Mouse (Mus musculus) embryonic facial prominence, embryonic 14.5 days (tissue): ENCODE measurements at regions not wholly inside any gene's neighbourhood (a gene's known extent, or its start where the extent isn't known, plus 50 kb on each side); places are given as distances from the start of the nearest gene placed in this dataset.

Experiments used
- ATAC-seq: fragments of 200-750 bp; cut with Nextera tagmentation; 2 replicates; pipeline ENCODE4 v1.8.0; 2017; ENCODE audit warnings: low read depth, moderate number of reproducible peaks, moderate TSS enrichment
- DNase-seq: peaks from one replicate; pipeline ENCODE4 v3.0.0-alpha.2; 2015; ENCODE audit warnings: low spot score
- H3K27ac ChIP-seq: fragments of 300-500 bp; sonication (generic); replicated peaks from 2 replicates; pipeline ENCODE4 v1.5.1; 2014; ENCODE audit warnings: low read depth, mild to moderate bottlenecking, low read length, moderate library complexity
- H3K27me3 ChIP-seq: fragments of 300-500 bp; sonication (generic); replicated peaks from 2 replicates; pipeline ENCODE4 v1.6.1; 2014; ENCODE audit warnings: low read length; ENCODE audit not compliant: control insufficient read depth, insufficient read depth
- H3K36me3 ChIP-seq: fragments of 300-500 bp; sonication (generic); 2 replicates; pipeline ENCODE4 v1.6.1; 2014; ENCODE audit warnings: low read length, mixed read lengths; ENCODE audit not compliant: control insufficient read depth, insufficient read depth
- H3K4me1 ChIP-seq: fragments of 300-500 bp; sonication (generic); 2 replicates; pipeline ENCODE4 v1.6.1; 2014; ENCODE audit warnings: antibody characterized with exemption, low read length; ENCODE audit not compliant: control insufficient read depth, insufficient read depth
- H3K4me2 ChIP-seq: fragments of 300-500 bp; sonication (generic); 2 replicates; pipeline ENCODE4 v1.6.1; 2014; ENCODE audit warnings: low read depth, mild to moderate bottlenecking, low read length, moderate library complexity, mixed read lengths
- H3K4me3 ChIP-seq: fragments of 300-500 bp; sonication (generic); 2 replicates; pipeline ENCODE4 v1.5.1; 2014; ENCODE audit warnings: low read depth, mild to moderate bottlenecking, low read length
- H3K9ac ChIP-seq: fragments of 300-500 bp; sonication (generic); 2 replicates; pipeline ENCODE4 v1.6.1; 2014; ENCODE audit warnings: low read depth, mild to moderate bottlenecking, low read length, moderate library complexity, mixed read lengths
- H3K9me3 ChIP-seq: fragments of 300-500 bp; sonication (generic); 2 replicates; pipeline ENCODE4 v1.6.1; 2016; ENCODE audit warnings: low read length; ENCODE audit not compliant: control insufficient read depth
- WGBS: fragments of 180-500 bp; shearing (Covaris S2); extraction: QIAGEN DNeasy Blood & Tissue Kit; methylation state at CpG from one replicate; pipeline ENCODE4 v1.1.7; 2014; 5-methylcytosine and 5-hydroxymethylcytosine counted together

DNA sequence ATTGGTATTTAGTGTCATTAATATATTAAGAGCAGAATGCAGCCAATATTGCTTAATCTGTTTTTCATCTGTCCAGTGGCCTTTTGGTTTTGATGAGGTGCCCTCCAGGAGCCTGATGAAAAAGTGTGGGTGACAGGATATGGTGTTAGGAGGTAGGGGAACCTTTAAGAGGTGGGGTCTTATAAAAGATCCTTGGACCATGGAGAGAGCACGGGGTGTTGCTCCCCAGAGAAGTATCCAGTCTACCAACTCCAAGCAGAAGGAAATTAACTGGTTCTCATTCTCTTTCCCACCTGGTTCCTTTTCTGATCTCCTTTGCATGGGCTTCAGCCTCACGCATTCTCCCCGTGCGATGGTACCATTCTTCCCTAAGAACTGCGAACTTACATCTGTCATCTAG is 75.7 kb upstream of the Zfp280d start:
- DNase-seq (no peak), ATAC-seq (no peak)
- Histone ChIP-seq H3K36me3 (no peaks in the 10 kb centered on the region), H3K27ac (no peak overlapping the region), H3K4me2 (no peak overlapping the region), H3K4me3 (no peak overlapping the region), H3K27me3 (no peaks in the 10 kb centered on the region), H3K4me1 (peaks cover 13% of the 10 kb centered on the region; the same call in 1 of the 2 replicates), H3K9me3 (no peaks in the 10 kb centered on the region), H3K9ac (no peak overlapping the region)
- 91% methylated on average over 5 of the region's 5 CpGs for WGBS

DNA sequence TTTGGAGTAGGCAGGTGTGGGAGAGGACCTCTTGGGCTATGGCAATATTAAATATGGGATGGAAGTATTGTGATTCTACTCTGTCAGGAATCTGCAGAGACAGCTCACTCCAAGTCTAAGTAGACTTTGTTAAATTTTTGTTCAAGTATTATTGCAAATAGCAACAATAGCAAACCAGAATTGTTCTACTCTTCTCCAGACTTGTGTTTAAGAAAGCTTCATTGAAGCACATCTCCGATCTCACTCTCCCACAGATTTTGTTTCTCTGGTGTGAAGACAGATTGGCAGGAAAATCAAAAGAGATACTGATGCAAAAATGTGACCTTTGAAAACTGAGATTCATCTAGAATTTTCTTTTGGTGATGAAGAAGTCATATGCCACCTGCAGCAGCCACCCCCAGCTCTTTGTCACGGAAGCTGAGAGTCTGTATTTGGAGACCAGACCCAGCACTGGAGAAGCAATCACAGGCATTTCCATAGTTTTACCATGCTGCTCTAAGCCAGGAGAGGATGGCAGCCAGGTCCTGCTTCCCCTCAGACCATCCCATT is 70.2 kb upstream of the Zfp280d start:
- Histone ChIP-seq H3K27me3 (no peaks in the 10 kb centered on the region), H3K9me3 (no peaks in the 10 kb centered on the region), H3K4me3 (no peak overlapping the region), H3K27ac (no peak overlapping the region), H3K9ac (no peak overlapping the region), H3K4me2 (no peak overlapping the region), H3K4me1 (no peaks in the 10 kb centered on the region), H3K36me3 (no peaks in the 10 kb centered on the region)
- ATAC-seq (no peak), DNase-seq (no peak)
- WGBS, result 94% methylated on average over 2 of the region's 2 CpGs

DNA sequence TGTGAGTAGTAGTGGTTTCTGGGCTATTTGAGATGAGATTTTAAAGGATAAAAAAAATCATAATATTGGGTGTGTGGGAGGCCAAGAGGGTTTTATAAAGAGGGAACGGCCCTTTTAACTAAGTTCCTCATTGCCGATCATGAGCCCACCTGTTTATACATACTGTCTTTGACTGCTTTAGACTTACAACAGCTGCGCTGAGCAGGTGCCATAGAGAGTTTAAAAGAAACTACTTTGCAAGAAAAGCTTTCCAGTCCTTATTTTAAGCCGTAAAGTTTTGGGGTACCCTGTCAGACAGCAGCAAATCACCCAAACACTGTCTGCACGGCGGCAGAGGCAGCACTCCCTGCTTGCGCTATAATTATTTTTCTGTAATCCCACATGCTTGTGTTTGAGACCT is 68.8 kb upstream of the Zfp280d start:
- Histone ChIP-seq H3K36me3 (no peaks in the 10 kb centered on the region), H3K9ac (no peak overlapping the region), H3K4me1 (no peaks in the 10 kb centered on the region), H3K4me3 (no peak overlapping the region), H3K9me3 (no peaks in the 10 kb centered on the region), H3K4me2 (no peak overlapping the region), H3K27ac (no peak overlapping the region), H3K27me3 (no peaks in the 10 kb centered on the region)
- DNase-seq, result peak; percentile 32
- 61% methylated on average over 7 of the region's 7 CpGs for WGBS
- no peak for ATAC-seq

DNA sequence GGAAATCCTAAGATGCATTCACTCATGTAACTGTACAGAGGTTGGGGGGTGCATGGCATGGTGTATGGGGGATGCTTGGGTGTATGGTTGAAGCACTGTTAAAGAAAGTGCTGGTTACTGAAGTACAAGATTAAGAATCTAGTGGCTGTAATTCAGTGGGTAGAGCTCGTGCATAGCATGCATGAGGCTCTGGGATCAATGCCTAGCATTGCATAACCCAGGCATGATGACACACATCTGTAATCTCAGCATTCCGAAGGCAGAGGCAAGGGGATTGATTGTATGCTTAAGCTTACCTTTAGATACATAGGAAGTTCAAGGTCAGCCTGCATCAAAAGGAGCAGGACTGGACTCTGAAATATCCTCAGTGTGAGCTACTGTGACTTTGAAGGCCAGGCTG is 67.7 kb upstream of the Zfp280d start:
- WGBS, result 64% methylated on average over 2 of the region's 2 CpGs
- H3K4me1 ChIP-seq, result no peaks in the 10 kb centered on the region

DNA sequence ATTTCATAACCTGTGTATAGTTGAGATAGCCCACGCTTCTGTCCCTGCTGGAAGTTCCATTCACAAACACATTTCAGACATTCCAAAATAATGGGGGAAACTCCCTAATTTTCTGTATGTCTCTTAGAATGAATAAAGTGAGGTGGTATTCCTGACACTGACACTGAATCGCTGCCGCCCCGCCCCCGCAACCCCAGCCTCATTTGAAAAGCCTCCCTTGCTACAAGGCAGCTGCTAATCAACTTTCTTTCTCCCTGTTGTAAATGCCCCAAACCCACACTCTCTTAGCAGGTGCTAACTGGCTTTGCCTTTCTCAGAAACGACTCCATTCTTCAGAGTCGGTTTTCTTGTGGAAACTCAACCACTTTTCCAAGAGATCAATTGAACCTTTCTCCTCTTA is 66.4 kb upstream of the Zfp280d start:
- Histone ChIP-seq H3K36me3 (no peaks in the 10 kb centered on the region), H3K4me3 (no peak overlapping the region), H3K4me2 (no peak overlapping the region), H3K4me1 (no peaks in the 10 kb centered on the region), H3K27me3 (no peaks in the 10 kb centered on the region), H3K9me3 (no peaks in the 10 kb centered on the region), H3K9ac (no peak overlapping the region), H3K27ac (no peak overlapping the region)
- 60% methylated on average over 7 of the region's 7 CpGs for WGBS
- DNase-seq (no peak), ATAC-seq (no peak)

More for the DNA sequence above, 67.7 kb upstream of the Zfp280d start:
- H3K27ac ChIP-seq, result no peak overlapping the region
- H3K36me3 ChIP-seq, result no peaks in the 10 kb centered on the region
- no peaks in the 10 kb centered on the region for H3K27me3 ChIP-seq
- no peak overlapping the region for H3K4me3 ChIP-seq
- DNase-seq (no peak), ATAC-seq (no peak)
- no peaks in the 10 kb centered on the region for H3K9me3 ChIP-seq
- no peak overlapping the region for H3K4me2 ChIP-seq
- H3K9ac ChIP-seq, result no peak overlapping the region

DNA sequence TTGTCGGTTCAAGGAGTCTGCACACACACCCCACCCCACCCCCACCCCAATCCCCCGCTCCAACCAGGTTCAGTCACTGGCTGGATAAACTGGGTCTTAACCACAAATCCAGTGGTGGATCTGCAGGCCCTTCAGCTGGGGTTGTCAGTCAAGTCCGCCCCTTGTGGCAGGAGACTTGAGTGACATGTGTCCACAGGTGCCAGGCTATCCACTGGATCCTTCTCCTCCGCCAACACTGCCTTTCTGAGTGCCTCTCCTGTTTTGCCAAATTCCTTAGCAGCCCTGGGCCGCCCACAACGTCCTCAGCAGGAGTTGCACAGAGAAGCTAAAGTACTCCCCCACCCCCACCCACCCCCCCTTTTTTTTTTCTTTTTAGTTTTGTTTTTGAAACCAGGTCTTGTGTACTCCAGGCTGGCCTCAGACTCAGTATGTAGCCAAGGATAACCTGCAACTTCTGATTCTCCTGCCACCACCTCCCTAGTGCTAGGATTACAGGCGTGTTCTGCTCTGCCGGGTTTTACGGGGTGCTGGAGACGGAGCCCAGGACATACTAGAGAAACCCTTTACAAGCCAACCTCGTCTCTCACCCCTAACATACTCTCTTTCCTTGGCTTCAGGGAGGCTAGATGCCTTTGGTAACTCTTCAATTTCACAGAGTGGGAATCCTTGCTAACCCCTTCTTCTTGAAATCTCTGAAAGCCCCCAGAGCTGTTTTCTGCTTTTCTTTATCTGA is 57.2 kb upstream of the Zfp280d start:
- peak; percentile 86 for DNase-seq
- no peak overlapping the region for H3K4me3 ChIP-seq
- H3K36me3 ChIP-seq, result no peaks in the 10 kb centered on the region
- peak overlapping the region; percentile 9; the same call in 1 of the 2 replicates for H3K27ac ChIP-seq
- H3K4me1 ChIP-seq, result no peaks in the 10 kb centered on the region
- H3K9ac ChIP-seq, result no peak overlapping the region
- no peaks in the 10 kb centered on the region; the same call in 1 of the 2 replicates for H3K9me3 ChIP-seq
- peak; percentile 67 for ATAC-seq
- 58% methylated on average over 11 of the region's 11 CpGs for WGBS
- no peak overlapping the region for H3K4me2 ChIP-seq
- H3K27me3 ChIP-seq, result no peaks in the 10 kb centered on the region

DNA sequence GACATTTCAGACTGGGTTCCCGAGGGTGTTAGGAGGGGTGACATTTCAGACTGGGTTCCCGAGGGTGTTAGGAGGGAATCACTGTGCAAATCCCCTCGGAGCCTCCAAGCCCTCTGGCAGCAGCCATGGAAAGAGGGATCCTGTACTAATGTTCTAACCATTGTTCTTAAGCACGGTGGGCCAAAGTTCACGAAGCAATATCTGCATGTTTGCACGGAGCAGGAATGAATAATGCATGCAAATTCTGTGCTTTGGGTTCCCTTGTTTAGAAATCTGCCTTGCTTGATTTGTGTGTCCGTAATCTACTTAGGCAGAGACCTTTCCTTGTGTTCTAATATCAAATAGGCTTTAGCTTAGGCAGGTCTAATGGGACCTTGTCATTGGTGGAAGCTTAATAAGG is 55.9 kb upstream of the Zfp280d start:
- WGBS, result 54% methylated on average over 7 of the region's 7 CpGs
- no peaks in the 10 kb centered on the region for H3K36me3 ChIP-seq

DNA sequence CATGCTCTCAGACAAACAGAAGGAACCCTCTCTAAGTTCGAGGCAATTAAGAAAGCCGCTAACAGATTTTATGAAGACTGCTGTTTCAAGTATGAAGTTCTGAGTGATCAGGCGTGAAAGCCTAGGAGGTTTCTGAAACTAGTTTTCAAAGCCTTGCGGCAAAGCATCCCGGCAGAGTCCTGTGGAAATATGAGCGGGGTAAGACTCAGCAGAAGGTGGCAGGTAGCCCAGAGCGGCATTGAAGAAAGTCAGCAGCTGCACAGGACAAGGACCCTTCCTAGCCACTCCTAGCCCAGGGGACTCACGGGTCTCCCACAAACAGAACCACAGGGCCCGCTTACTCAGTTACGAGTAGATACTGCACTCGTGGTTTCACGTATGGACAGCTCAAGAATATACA is 54.8 kb upstream of the Zfp280d start:
- Histone ChIP-seq H3K4me1 (no peaks in the 10 kb centered on the region), H3K9me3 (no peaks in the 10 kb centered on the region; the same call in 1 of the 2 replicates), H3K9ac (no peak overlapping the region), H3K27ac (no peak overlapping the region), H3K4me2 (no peak overlapping the region), H3K4me3 (no peak overlapping the region), H3K27me3 (no peaks in the 10 kb centered on the region), H3K36me3 (no peaks in the 10 kb centered on the region)
- ATAC-seq, result no peak
- peak; percentile 57 for DNase-seq
- 66% methylated on average over 12 of the region's 12 CpGs for WGBS

More for the DNA sequence above, 55.9 kb upstream of the Zfp280d start:
- Histone ChIP-seq H3K27me3 (no peaks in the 10 kb centered on the region), H3K9ac (no peak overlapping the region), H3K9me3 (no peaks in the 10 kb centered on the region; the same call in 1 of the 2 replicates), H3K27ac (no peak overlapping the region), H3K4me1 (no peaks in the 10 kb centered on the region), H3K4me2 (no peak overlapping the region), H3K4me3 (no peak overlapping the region)
- DNase-seq (peak; percentile 30), ATAC-seq (no peak)

DNA sequence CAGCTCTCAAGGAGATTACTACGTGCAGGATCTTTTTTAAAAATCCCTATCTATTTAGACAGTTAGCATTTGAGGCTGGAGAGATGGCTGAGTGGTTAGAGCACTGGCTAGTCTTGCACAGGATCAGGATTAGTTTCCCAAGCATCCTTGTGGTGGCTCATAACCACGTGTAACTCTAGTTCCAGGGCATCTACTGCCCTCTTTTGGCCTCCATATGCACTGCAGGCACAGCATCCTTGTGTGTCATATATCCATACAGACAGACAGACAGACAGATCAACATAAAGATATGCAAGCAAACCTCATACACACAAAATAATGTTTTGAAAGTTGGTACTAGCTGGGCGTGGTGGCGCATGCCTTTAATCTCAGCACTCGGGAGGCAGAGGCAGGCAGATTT is 53.3 kb upstream of the Zfp280d start:
- DNase-seq (no peak), ATAC-seq (no peak)
- WGBS, result 86% methylated on average over 5 of the region's 5 CpGs
- Histone ChIP-seq H3K36me3 (no peaks in the 10 kb centered on the region), H3K27ac (no peak overlapping the region), H3K4me3 (no peak overlapping the region), H3K27me3 (no peaks in the 10 kb centered on the region), H3K4me1 (no peaks in the 10 kb centered on the region), H3K9me3 (no peaks in the 10 kb centered on the region; the same call in 1 of the 2 replicates), H3K4me2 (no peak overlapping the region), H3K9ac (no peak overlapping the region)
